Mouse (Mus musculus) midbrain, postnatal 0 days (tissue): Measurements from ENCODE around the gene Sept9. TPM values are rescaled to one million over a fixed set of nuclear protein-coding genes. Genes with fewer than 3 reads are reported as not detected.

ENCODE experiments used
- ATAC-seq: fragments of 200-750 bp; cut with Nextera tagmentation; 2 replicates; pipeline ENCODE4 v1.8.0; 2017; ENCODE audit warnings: moderate number of reproducible peaks, mild to moderate bottlenecking, moderate TSS enrichment, moderate library complexity; ENCODE audit not compliant: low FRiP score
- DNase-seq: peaks from one replicate; pipeline ENCODE4 v3.0.0-alpha.2; 2015; ENCODE audit warnings: low spot score
- H3K27ac ChIP-seq: fragments of 300-500 bp; sonication (generic); 2 replicates; pipeline ENCODE4 v1.5.1; 2014; ENCODE audit warnings: low read depth, mild to moderate bottlenecking, low read length, mixed read lengths
- H3K27me3 ChIP-seq: fragments of 300-500 bp; sonication (generic); 2 replicates; pipeline ENCODE4 v1.6.1; 2014; ENCODE audit warnings: low read length, control low read depth, mixed read lengths; ENCODE audit not compliant: insufficient read depth
- H3K36me3 ChIP-seq: fragments of 300-500 bp; sonication (generic); 2 replicates; pipeline ENCODE4 v1.6.1; 2014; ENCODE audit warnings: low read length, control low read depth, mixed read lengths; ENCODE audit not compliant: insufficient read depth
- H3K4me1 ChIP-seq: fragments of 300-500 bp; sonication (generic); 2 replicates; pipeline ENCODE4 v1.6.1; 2014; ENCODE audit warnings: mild to moderate bottlenecking, control low read depth, antibody characterized with exemption, low read length, mixed read lengths; ENCODE audit not compliant: insufficient read depth
- H3K4me2 ChIP-seq: fragments of 300-500 bp; sonication (generic); 2 replicates; pipeline ENCODE4 v1.6.1; 2014; ENCODE audit warnings: low read depth, mild to moderate bottlenecking, low read length, mixed read lengths; ENCODE audit not compliant: poor library complexity, severe bottlenecking
- H3K4me3 ChIP-seq: fragments of 300-500 bp; sonication (generic); 2 replicates; pipeline ENCODE4 v1.5.1; 2014; ENCODE audit warnings: low read depth, mild to moderate bottlenecking, low read length, moderate library complexity
- H3K9ac ChIP-seq: fragments of 300-500 bp; sonication (generic); replicated peaks from 2 replicates; pipeline ENCODE4 v1.6.1; 2014; ENCODE audit warnings: mild to moderate bottlenecking, low read length, moderate library complexity, mixed read lengths; ENCODE audit not compliant: poor library complexity, severe bottlenecking
- H3K9me3 ChIP-seq: fragments of 300-500 bp; sonication (generic); 2 replicates; pipeline ENCODE4 v1.6.1; 2016; ENCODE audit warnings: low read length, control low read depth
- CTCF ChIP-seq: IDR thresholded peaks from 2 replicates; pipeline ENCODE4 v1.5.1; 2016; ENCODE audit warnings: antibody characterized with exemption, mild to moderate bottlenecking
- WGBS: fragments of 180-500 bp; shearing (Covaris S2); extraction: QIAGEN DNeasy Blood & Tissue Kit; methylation state at CpG from one replicate; pipeline ENCODE4 v1.1.7; 2014; 5-methylcytosine and 5-hydroxymethylcytosine counted together
- polyA plus RNA-seq: library from polyadenylated mRNA; unstranded; fragments of >200 nt; fragmentation: Nextera tagmentation; extraction: Ambion mirVana; gene quantifications from 2 replicates; pipeline ENCODE4 v1.2.1, GENCODE M21; 2015
- total RNA-seq: library from RNA; depleted of rRNA; stranded (reverse); fragments of >200 nt; gene quantifications from 2 replicates; pipeline ENCODE4 v1.2.3, GENCODE M21; 2014

Sept9 gene
- total and polyA plus RNA-seq, 2 experiments from 2014 or later, result 95.3 to 105 TPM

GRCm38 (mm10) chr11:117201846-117202245 lies 2.4 kb downstream of the Sept9 start:
- no peak for ATAC-seq
- WGBS, result 87% methylated on average over 12 of the region's 12 CpGs
- peaks cover 26% of the 10 kb centered on the region for H3K27me3 ChIP-seq
- H3K27ac ChIP-seq, result no peak overlapping the region
- H3K4me1 ChIP-seq, result peaks cover 6% of the 10 kb centered on the region
- H3K9me3 ChIP-seq, result no peaks in the 10 kb centered on the region
- H3K4me3 ChIP-seq, result no peak overlapping the region
- DNase-seq, result no peak
- H3K36me3 ChIP-seq, result no peaks in the 10 kb centered on the region
- H3K4me2 ChIP-seq, result no peak overlapping the region
- no peak for TF ChIP-seq CTCF
- H3K9ac ChIP-seq, result no peak overlapping the region

- H3K36me3 ChIP-seq, result no peaks in the 10 kb centered on the region
- H3K9me3 ChIP-seq, result no peaks in the 10 kb centered on the region
- H3K9ac ChIP-seq, result no peak overlapping the region
- no peak for TF ChIP-seq CTCF
- peaks cover 15% of the 10 kb centered on the region for H3K27me3 ChIP-seq
- no peak overlapping the region for H3K27ac ChIP-seq
- H3K4me3 ChIP-seq, result no peak overlapping the region
- DNase-seq (no peak), ATAC-seq (no peak)
- peaks cover 2% of the 10 kb centered on the region for H3K4me1 ChIP-seq
- no peak overlapping the region for H3K4me2 ChIP-seq
- 91% methylated on average over 8 of the region's 8 CpGs for WGBS
Measured at GRCm38 (mm10) chr11:117204606-117205005, 5.1 kb downstream of the Sept9 start.

GRCm38 (mm10) chr11:117205042-117205441 lies 5.6 kb downstream of the Sept9 start:
- Histone ChIP-seq H3K9ac (no peak overlapping the region), H3K4me2 (no peak overlapping the region), H3K4me3 (no peak overlapping the region), H3K27ac (no peak overlapping the region), H3K27me3 (peaks cover 11% of the 10 kb centered on the region; the same call in 1 of the 2 replicates), H3K9me3 (no peaks in the 10 kb centered on the region), H3K36me3 (no peaks in the 10 kb centered on the region), H3K4me1 (no peaks in the 10 kb centered on the region)
- no peak for TF ChIP-seq CTCF
- ATAC-seq (no peak), DNase-seq (no peak)
- WGBS, result 74% methylated on average over 6 of the region's 6 CpGs

- no peak overlapping the region for H3K27ac ChIP-seq
- no peaks in the 10 kb centered on the region for H3K4me1 ChIP-seq
- no peak for TF ChIP-seq CTCF
- H3K36me3 ChIP-seq, result no peaks in the 10 kb centered on the region
- H3K9ac ChIP-seq, result no peak overlapping the region
- peaks cover 7% of the 10 kb centered on the region; the same call in 1 of the 2 replicates for H3K27me3 ChIP-seq
- 82% methylated on average over 9 of the region's 9 CpGs for WGBS
- H3K4me3 ChIP-seq, result no peak overlapping the region
- ATAC-seq (no peak), DNase-seq (no peak)
- H3K9me3 ChIP-seq, result no peaks in the 10 kb centered on the region
- H3K4me2 ChIP-seq, result no peak overlapping the region
Measured at GRCm38 (mm10) chr11:117205447-117205846, 6.0 kb downstream of the Sept9 start.

- Histone ChIP-seq H3K36me3 (no peaks in the 10 kb centered on the region), H3K4me2 (no peak overlapping the region), H3K4me1 (no peaks in the 10 kb centered on the region), H3K9ac (no peak overlapping the region), H3K4me3 (no peak overlapping the region), H3K27me3 (no peaks in the 10 kb centered on the region; the same call in 1 of the 2 replicates), H3K9me3 (no peaks in the 10 kb centered on the region), H3K27ac (no peak overlapping the region)
- no peak for ATAC-seq
- WGBS, result 61% methylated on average over 5 of the region's 5 CpGs
- no peak for TF ChIP-seq CTCF
- DNase-seq, result no peak
Measured at GRCm38 (mm10) chr11:117207436-117207835, 8.0 kb downstream of the Sept9 start.

GRCm38 (mm10) chr11:117208151-117208673 lies 8.8 kb downstream of the Sept9 start:
- 76% methylated on average over 8 of the region's 8 CpGs for WGBS
- H3K4me2 ChIP-seq, result no peak overlapping the region
- no peak for TF ChIP-seq CTCF
- DNase-seq, result peak; percentile 21
- H3K9ac ChIP-seq, result no peak overlapping the region
- H3K4me3 ChIP-seq, result no peak overlapping the region
- H3K27me3 ChIP-seq, result no peaks in the 10 kb centered on the region; the same call in 1 of the 2 replicates
- no peaks in the 10 kb centered on the region for H3K9me3 ChIP-seq
- no peak for ATAC-seq
- H3K36me3 ChIP-seq, result no peaks in the 10 kb centered on the region
- H3K27ac ChIP-seq, result no peak overlapping the region
- no peaks in the 10 kb centered on the region for H3K4me1 ChIP-seq
